Mouse (Mus musculus) hindbrain, embryonic 11.5 days (tissue): ENCODE results near the gene Zfp536. TPM values are rescaled to one million over a fixed set of nuclear protein-coding genes. Genes with fewer than 3 reads are reported as not detected.
"Not testable (repeated sequence)": the region's sequence is repeated elsewhere in the genome, so short reads cannot be mapped to it uniquely, and the experiment has no call there.

Experiments used
- ATAC-seq: fragments of 200-750 bp; cut with Nextera tagmentation; 2 replicates; pipeline ENCODE4 v1.8.0; 2017; ENCODE audit warnings: mild to moderate bottlenecking, moderate TSS enrichment, moderate library complexity; ENCODE audit not compliant: low FRiP score
- DNase-seq: peaks from one replicate; pipeline ENCODE4 v3.0.0-alpha.2; 2015; ENCODE audit warnings: low spot score
- H3K27ac ChIP-seq: fragments of 300-500 bp; sonication (generic); 2 replicates; pipeline ENCODE4 v1.5.1; 2014; ENCODE audit warnings: mild to moderate bottlenecking, low read depth, low read length
- H3K27me3 ChIP-seq: fragments of 300-500 bp; sonication (generic); 2 replicates; pipeline ENCODE4 v1.6.1; 2014; ENCODE audit warnings: mild to moderate bottlenecking, low read length, moderate library complexity, mixed read lengths; ENCODE audit not compliant: control insufficient read depth, insufficient read depth
- H3K36me3 ChIP-seq: fragments of 300-500 bp; sonication (generic); 2 replicates; pipeline ENCODE4 v1.6.1; 2014; ENCODE audit warnings: mild to moderate bottlenecking, low read length, moderate library complexity, mixed read lengths; ENCODE audit not compliant: control insufficient read depth, insufficient read depth
- H3K4me1 ChIP-seq: fragments of 300-500 bp; sonication (generic); replicated peaks from 2 replicates; pipeline ENCODE4 v1.6.1; 2014; ENCODE audit warnings: low read length, mixed read lengths; ENCODE audit not compliant: control insufficient read depth, insufficient read depth
- H3K4me2 ChIP-seq: fragments of 300-500 bp; sonication (generic); replicated peaks from 2 replicates; pipeline ENCODE4 v1.6.1; 2014; ENCODE audit warnings: mild to moderate bottlenecking, low read depth, low read length
- H3K4me3 ChIP-seq: fragments of 300-500 bp; sonication (generic); 2 replicates; pipeline ENCODE4 v1.5.1; 2014; ENCODE audit warnings: low read depth, low read length
- H3K9ac ChIP-seq: fragments of 300-500 bp; sonication (generic); 2 replicates; pipeline ENCODE4 v1.6.1; 2014; ENCODE audit warnings: low read depth, low read length
- H3K9me3 ChIP-seq: fragments of 300-500 bp; sonication (generic); 2 replicates; pipeline ENCODE4 v1.6.1; 2016; ENCODE audit warnings: low read length; ENCODE audit not compliant: control insufficient read depth
- WGBS: fragments of 180-500 bp; shearing (Covaris S2); extraction: QIAGEN DNeasy Blood & Tissue Kit; methylation state at CpG from one replicate; pipeline ENCODE4 v1.1.7; 2014; 5-methylcytosine and 5-hydroxymethylcytosine counted together
- polyA plus RNA-seq: library from polyadenylated mRNA; unstranded; fragments of >200 nt; fragmentation: Nextera tagmentation; extraction: Ambion mirVana; gene quantifications from 2 replicates; pipeline ENCODE4 v1.2.1, GENCODE M21; 2014

Zfp536 gene
- polyA plus RNA-seq, 1 experiment from 2014 or later, result 34.2 TPM

DNA sequence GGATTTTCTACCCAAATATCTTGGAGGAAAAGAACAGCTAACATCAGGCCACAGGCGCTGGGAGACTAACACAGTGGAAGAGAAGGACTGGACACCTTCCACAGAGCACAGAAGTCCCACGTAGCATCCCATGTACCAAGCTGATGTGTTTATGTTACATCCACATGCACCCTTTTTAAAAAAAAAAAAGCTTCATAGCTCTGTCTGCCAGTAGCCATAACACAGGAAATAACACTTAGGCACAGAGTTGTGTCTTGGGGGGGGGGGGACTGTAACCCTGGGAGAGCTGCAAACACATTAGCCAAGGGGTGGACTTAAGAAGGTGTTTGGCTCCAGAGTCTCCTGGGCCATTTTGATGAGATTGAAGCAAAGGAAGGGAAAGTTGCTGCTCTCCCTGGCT lies 155.6 kb downstream of the Zfp536 start:
- Histone ChIP-seq H3K4me1 (no peaks in the 10 kb centered on the region), H3K27me3 (no peaks in the 10 kb centered on the region), H3K36me3 (no peaks in the 10 kb centered on the region), H3K4me2 (no peak overlapping the region), H3K4me3 (no peak overlapping the region), H3K9me3 (no peaks in the 10 kb centered on the region), H3K27ac (no peak overlapping the region), H3K9ac (no peak overlapping the region)
- WGBS, result 91% methylated on average over 2 of the region's 2 CpGs
- no peak for ATAC-seq
- DNase-seq, result no peak

DNA sequence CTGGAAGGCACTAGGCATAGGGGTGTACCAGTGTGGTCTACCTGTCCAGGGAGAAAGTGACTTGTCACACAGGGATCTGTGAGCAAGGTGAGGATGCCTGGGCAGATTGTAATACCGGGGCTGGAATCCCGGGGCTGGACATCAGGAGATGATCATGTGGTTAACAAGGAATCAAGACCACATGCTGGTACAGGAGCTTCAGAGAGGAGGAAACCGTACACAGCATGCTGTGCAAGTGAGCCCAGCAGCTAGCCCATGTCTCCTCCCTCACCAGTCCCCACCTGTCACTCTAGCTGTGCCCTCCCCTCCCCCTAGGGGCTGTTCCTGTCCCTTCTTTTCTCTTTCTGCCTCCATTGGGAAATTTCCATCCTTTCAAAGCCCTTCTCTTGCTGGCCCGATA lies 157.5 kb downstream of the Zfp536 start:
- Histone ChIP-seq H3K9ac (no peak overlapping the region), H3K4me2 (no peak overlapping the region), H3K4me3 (no peak overlapping the region), H3K27me3 (no peaks in the 10 kb centered on the region), H3K36me3 (no peaks in the 10 kb centered on the region), H3K27ac (no peak overlapping the region), H3K4me1 (no peaks in the 10 kb centered on the region), H3K9me3 (no peaks in the 10 kb centered on the region)
- ATAC-seq (no peak), DNase-seq (no peak)
- 65% methylated on average over 4 of the region's 4 CpGs for WGBS

DNA sequence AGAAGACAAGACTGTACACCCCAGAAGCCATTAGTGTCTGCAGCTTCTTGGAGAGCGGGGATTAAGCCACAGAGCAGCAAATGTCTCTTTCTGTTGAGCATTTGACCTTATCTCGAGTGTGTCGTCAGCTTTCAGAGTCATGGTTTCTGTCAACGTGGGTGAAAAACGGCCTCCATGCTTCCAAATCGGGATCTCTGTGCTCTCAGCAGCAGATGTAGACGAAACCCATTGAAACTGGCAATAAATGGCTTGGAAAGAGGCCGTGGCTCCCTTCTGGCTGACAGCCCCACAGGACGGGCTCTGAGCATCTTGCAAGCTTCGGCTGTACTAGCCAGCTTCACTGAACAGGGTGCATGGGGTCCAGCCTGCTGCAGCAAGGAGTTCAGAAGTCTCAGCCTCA lies 159.1 kb downstream of the Zfp536 start:
- ATAC-seq (no peak), DNase-seq (no peak)
- no peaks in the 10 kb centered on the region for H3K36me3 ChIP-seq
- H3K9ac ChIP-seq, result no peak overlapping the region
- no peak overlapping the region for H3K4me2 ChIP-seq
- H3K27ac ChIP-seq, result no peak overlapping the region
- WGBS, result 84% methylated on average over 10 of the region's 10 CpGs
- H3K4me1 ChIP-seq, result no peaks in the 10 kb centered on the region
- no peak overlapping the region for H3K4me3 ChIP-seq
- H3K27me3 ChIP-seq, result no peaks in the 10 kb centered on the region
- no peaks in the 10 kb centered on the region for H3K9me3 ChIP-seq

DNA sequence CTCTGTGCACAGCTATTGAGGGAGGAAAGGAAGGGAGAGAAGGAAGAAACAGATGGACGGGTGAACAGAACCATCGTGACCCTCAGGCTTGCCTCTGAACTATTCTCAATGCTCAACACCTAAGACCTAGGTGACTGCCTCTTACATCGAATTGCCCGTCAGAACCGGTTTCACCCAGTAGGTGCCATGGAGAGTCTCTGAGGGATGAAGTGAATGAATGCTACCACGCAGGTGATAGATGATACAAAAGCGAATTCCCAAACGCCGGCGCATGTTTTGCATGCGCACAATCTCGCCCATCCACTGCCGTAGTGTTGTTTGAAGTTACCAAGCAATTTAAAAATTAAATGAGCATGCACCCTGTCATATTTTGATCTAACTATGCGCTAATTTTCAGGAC lies 164.9 kb downstream of the Zfp536 start:
- DNase-seq (no peak), ATAC-seq (no peak)
- Histone ChIP-seq H3K4me2 (no peak overlapping the region), H3K27ac (no peak overlapping the region), H3K27me3 (no peaks in the 10 kb centered on the region), H3K4me1 (no peaks in the 10 kb centered on the region), H3K36me3 (no peaks in the 10 kb centered on the region), H3K4me3 (no peak overlapping the region), H3K9me3 (no peaks in the 10 kb centered on the region), H3K9ac (no peak overlapping the region)
- 95% methylated on average over 14 of the region's 14 CpGs for WGBS

DNA sequence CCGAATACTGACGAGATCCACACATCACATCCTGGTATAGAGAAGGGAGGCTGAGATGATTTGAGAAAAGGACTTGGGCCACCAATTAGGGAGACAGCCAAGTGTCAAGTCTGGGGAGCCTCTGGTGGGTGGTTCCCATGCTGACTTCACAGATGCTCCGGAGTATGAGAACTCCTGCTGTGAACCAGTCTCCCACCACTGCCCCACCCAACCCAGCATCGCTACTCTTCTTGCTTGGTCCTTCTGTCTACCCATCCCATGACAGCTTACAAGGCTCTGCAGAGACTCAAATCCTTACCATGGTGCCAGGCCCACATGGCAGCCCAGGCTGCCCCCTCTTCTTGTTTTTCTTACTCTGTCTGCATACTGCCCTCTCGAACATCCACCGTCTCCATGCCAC lies 165.5 kb downstream of the Zfp536 start:
- no peak for DNase-seq
- H3K9me3 ChIP-seq, result no peaks in the 10 kb centered on the region
- no peak for ATAC-seq
- no peak overlapping the region for H3K4me2 ChIP-seq
- no peak overlapping the region for H3K27ac ChIP-seq
- H3K27me3 ChIP-seq, result no peaks in the 10 kb centered on the region
- peaks cover 3% of the 10 kb centered on the region; the same call in 1 of the 2 replicates for H3K4me1 ChIP-seq
- no peaks in the 10 kb centered on the region for H3K36me3 ChIP-seq
- H3K9ac ChIP-seq, result no peak overlapping the region
- WGBS, result 93% methylated on average over 6 of the region's 6 CpGs
- H3K4me3 ChIP-seq, result no peak overlapping the region

DNA sequence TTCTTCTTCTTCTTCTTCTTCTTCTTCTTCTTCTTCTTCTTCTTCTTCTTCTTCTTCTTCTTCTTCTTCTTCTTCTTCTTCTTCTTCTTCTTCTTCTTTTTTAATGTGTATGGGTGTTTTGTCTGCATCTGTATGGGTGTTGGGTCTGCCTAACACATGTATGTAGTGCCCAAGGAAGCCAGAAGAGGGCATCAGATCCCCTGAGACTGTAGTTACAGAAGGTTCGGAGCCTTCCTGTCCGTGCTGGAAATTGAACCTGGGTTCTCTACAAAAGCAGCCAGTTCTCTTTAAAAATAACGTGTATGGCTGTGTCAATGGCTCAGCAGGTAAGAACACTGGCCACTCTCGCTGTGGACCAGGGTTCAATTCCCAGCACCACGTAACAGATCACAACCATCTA lies 167.0 kb downstream of the Zfp536 start:
- 78% methylated on average over 5 of the region's 5 CpGs for WGBS
- Histone ChIP-seq H3K4me1 (peaks cover 4% of the 10 kb centered on the region; the same call in 1 of the 2 replicates), H3K9me3 (no peaks in the 10 kb centered on the region), H3K27me3 (no peaks in the 10 kb centered on the region), H3K9ac (no peak overlapping the region), H3K4me3 (no peak overlapping the region), H3K27ac (no peak overlapping the region), H3K36me3 (no peaks in the 10 kb centered on the region), H3K4me2 (no peak overlapping the region)
- DNase-seq, result no peak
- no peak for ATAC-seq

DNA sequence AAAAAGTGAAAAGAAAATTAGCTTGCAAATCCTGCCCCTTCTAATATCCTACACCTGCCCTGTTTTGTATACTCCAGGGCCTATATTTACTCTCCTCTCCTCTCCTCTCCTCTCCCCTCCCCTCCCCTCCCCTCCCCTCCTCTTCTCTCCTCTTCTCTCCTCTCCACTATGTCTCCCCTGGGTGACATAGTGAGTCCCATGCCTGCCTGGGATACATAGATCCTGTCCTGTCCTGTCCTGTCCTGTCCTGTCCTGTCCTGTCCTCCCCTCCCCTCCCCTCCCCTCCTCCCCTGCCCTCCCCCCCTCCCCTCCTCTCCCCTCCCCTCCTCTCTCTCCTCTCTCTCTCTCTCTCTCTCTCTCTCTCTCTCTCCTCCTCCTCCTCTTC lies 169.9 kb downstream of the Zfp536 start:
- H3K36me3 ChIP-seq, H3K4me2 ChIP-seq, H3K27me3 ChIP-seq, H3K27ac ChIP-seq, H3K4me3 ChIP-seq, DNase-seq, H3K9ac ChIP-seq, H3K9me3 ChIP-seq, H3K4me1 ChIP-seq, ATAC-seq: not testable (repeated sequence)

DNA sequence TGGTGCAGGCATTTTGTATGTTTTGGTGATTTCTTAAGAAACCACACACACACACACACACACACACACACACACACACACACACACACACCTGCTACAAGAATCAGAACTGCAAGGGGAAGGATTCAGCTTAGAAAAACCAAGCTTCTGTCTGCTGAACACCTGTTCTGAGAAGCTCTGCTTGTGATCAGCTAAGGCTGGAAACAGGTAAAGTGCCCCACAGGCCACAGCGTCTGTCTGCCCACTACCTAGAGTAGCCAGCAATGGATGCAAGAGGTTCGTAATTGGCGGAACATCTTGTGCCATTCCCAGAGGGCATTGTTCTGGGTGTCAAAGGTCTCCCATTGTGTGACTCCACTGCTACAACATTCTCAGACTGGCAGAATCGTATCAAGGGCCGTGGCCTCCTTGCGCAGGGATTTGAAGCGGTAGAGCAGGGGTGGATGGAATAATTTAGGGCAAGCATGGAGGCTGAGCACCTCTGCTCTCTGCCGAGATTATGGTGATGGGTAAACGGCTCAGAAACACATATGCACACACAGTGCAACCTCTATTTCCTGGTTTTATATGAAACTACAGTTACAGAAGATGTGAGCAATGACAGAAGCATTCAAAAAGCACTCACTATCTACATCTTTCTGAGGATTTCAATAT lies 170.4 kb downstream of the Zfp536 start:
- peak overlapping the region; percentile 5; the same call in 1 of the 2 replicates for H3K4me2 ChIP-seq
- no peak overlapping the region for H3K4me3 ChIP-seq
- H3K27ac ChIP-seq, result no peak overlapping the region
- H3K27me3 ChIP-seq, result no peaks in the 10 kb centered on the region
- H3K9ac ChIP-seq, result no peak overlapping the region
- ATAC-seq (no peak), DNase-seq (peak; percentile 68)
- H3K4me1 ChIP-seq, result peaks cover 4% of the 10 kb centered on the region; the same call in 1 of the 2 replicates
- WGBS, result 25% methylated on average over 9 of the region's 9 CpGs
- no peaks in the 10 kb centered on the region for H3K9me3 ChIP-seq
- no peaks in the 10 kb centered on the region for H3K36me3 ChIP-seq

DNA sequence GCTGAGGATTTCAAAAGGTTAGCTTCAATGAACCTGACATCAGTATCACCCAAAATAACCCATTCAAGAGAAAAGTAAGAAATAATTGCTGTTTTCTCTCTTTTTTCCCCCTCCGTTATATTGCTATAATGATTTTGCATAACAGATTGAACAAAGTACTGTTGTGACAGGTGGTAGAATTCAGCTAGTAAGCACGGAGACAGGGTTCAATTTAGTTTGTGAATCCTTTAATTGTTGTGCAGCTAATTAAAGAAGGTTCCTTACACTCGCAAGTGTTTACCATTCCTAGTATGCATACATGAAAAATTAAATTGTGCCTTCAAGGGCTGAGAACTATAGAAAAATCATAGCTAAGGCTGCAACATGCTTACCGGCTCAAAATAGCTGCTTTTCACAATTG lies 173.1 kb downstream of the Zfp536 start:
- no peaks in the 10 kb centered on the region for H3K36me3 ChIP-seq
- ATAC-seq (no peak), DNase-seq (no peak)
- H3K9ac ChIP-seq, result no peak overlapping the region
- WGBS, result 85% methylated on average over 4 of the region's 4 CpGs
- H3K9me3 ChIP-seq, result no peaks in the 10 kb centered on the region
- H3K4me1 ChIP-seq, result peaks cover 4% of the 10 kb centered on the region; the same call in 1 of the 2 replicates
- no peak overlapping the region for H3K4me3 ChIP-seq
- H3K27me3 ChIP-seq, result no peaks in the 10 kb centered on the region
- no peak overlapping the region for H3K4me2 ChIP-seq
- H3K27ac ChIP-seq, result no peak overlapping the region
